Mouse (Mus musculus) ES-E14 (cell line): ENCODE measurements at regions not wholly inside any gene's neighbourhood (a gene's known extent, or its start where the extent isn't known, plus 50 kb on each side); places are given as distances from the start of the nearest gene placed in this dataset.

Experiments used
- DNase-seq: peaks from one replicate; pipeline ENCODE4 v3.0.0-alpha.2; 2013; ENCODE audit warnings: low read depth, low spot score
- H3K27ac ChIP-seq: 2 replicates; pipeline ENCODE4 v1.5.1; 2012; ENCODE audit warnings: low read depth, mild to moderate bottlenecking, low read length, moderate library complexity, mixed read lengths; ENCODE audit not compliant: poor library complexity, insufficient read depth, severe bottlenecking
- H3K36me3 ChIP-seq: 2 replicates; pipeline ENCODE4 v1.6.1; 2012; ENCODE audit warnings: mild to moderate bottlenecking, low read length, moderate library complexity, mixed read lengths; ENCODE audit not compliant: control insufficient read depth, poor library complexity, insufficient read depth, severe bottlenecking
- H3K4me1 ChIP-seq, 2 experiments: fragments of 150-350 bp in 1 of 2; sonication (generic) in 1 of 2; 2 replicates each; pipeline ENCODE4 v1.6.1; 2012; ENCODE audit warnings: low read length in 2 of 2, mild to moderate bottlenecking in 1 of 2, mixed read lengths in 1 of 2; ENCODE audit not compliant: control insufficient read depth in 2 of 2, insufficient read depth in 2 of 2, poor library complexity in 1 of 2
- H3K4me3 ChIP-seq, 2 experiments: fragments of 150-350 bp in 1 of 2; sonication (generic) in 1 of 2; 2 replicates each; pipeline ENCODE4 v1.5.1; 2012; ENCODE audit warnings: low read length in 2 of 2, low read depth in 1 of 2, mild to moderate bottlenecking in 1 of 2, mixed read lengths in 1 of 2; ENCODE audit not compliant: insufficient read depth in 1 of 2, poor library complexity in 1 of 2, severe bottlenecking in 1 of 2
- H3K9ac ChIP-seq: 2 replicates; pipeline ENCODE4 v1.6.1; 2012; ENCODE audit warnings: low read depth, mild to moderate bottlenecking, low read length, mixed read lengths; ENCODE audit not compliant: poor library complexity, insufficient read depth, severe bottlenecking
- H3K9me3 ChIP-seq: fragments of 150-350 bp; sonication (generic); 2 replicates; pipeline ENCODE4 v1.6.1; 2012; ENCODE audit warnings: low read depth, mild to moderate bottlenecking, low read length; ENCODE audit not compliant: control insufficient read depth, insufficient read depth
- CHD2 ChIP-seq: IDR thresholded peaks from 2 replicates; pipeline ENCODE4 v1.6.1; 2014; ENCODE audit warnings: mild to moderate bottlenecking, low read depth, low read length, inconsistent platforms
- HCFC1 ChIP-seq: IDR thresholded peaks from 2 replicates; pipeline ENCODE4 v1.6.1; 2012; ENCODE audit warnings: low read length, inconsistent platforms, borderline replicate concordance; ENCODE audit not compliant: insufficient read depth
- MAFK ChIP-seq: IDR thresholded peaks from 2 replicates; pipeline ENCODE4 v1.6.1; 2014; ENCODE audit warnings: mild to moderate bottlenecking, low read depth, low read length, inconsistent platforms; ENCODE audit not compliant: insufficient read depth
- ZC3H11A ChIP-seq: IDR thresholded peaks from 2 replicates; pipeline ENCODE4 v1.6.1; 2012; ENCODE audit warnings: low read depth, mild to moderate bottlenecking, inconsistent platforms, low read length, borderline replicate concordance
- ZNF384 ChIP-seq: IDR thresholded peaks from 2 replicates; pipeline ENCODE4 v1.6.1; 2012; ENCODE audit warnings: low read depth, low read length, inconsistent platforms
- in situ Hi-C, 2 experiments: fragments of 600-800 bp; cut with MboI; formaldehyde crosslinking; loops; one replicate each; pipeline ENCODE4 v1.15.1; 2025; ENCODE audit warnings: low sequenced_read_pairs in 2 of 2, inconsistent platforms in 1 of 2; ENCODE audit not compliant: unreplicated experiment in 2 of 2

- no peak for DNase-seq
- no peak overlapping the region for H3K27ac ChIP-seq
- H3K9me3 ChIP-seq, result no peaks in the 10 kb centered on the region
- no peaks in the 10 kb centered on the region for H3K4me1 ChIP-seq
- H3K36me3 ChIP-seq, result no peaks in the 10 kb centered on the region
- no peak overlapping the region for H3K9ac ChIP-seq
- no peak overlapping the region for H3K4me3 ChIP-seq
- TF ChIP-seq ZC3H11A (no peak), ZNF384 (no peak), HCFC1 (no peak), MAFK (no peak), CHD2 (no peak)
- in situ Hi-C loops, result loop anchor here in 1 of 2 experiments (25.0 kb wide), 1 partner anchor 395 kb away; no protein-coding TSS in a partner anchor
Measured at GRCm38 (mm10) chr4:9141946-9142683, 903.3 kb upstream of the Car8 start.

DNA sequence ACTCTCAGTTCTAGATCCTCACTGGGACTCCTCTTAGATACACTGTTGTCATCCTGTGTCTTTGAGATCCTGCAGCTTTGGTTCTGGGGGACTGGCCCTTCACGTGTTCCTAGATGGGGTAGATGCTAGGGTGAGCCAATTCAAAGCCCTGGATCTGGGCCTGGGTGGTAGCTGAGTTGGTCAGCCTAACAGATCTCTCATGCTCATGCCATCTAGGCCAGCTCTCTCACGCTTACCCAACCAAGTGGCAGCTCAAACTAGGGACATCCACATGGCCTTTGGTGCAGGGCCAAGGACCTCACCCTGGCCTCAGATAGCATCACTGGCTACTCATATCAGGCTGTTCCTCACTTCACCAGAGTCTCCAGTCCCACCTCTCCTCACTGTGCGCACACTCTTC is 901.9 kb upstream of the Car8 start:
- in situ Hi-C loops, result loop anchor here in 1 of 2 experiments (25.0 kb wide), 1 partner anchor 397 kb away; no protein-coding TSS in a partner anchor
- H3K27ac ChIP-seq, result no peak overlapping the region
- TF ChIP-seq ZC3H11A, result no peak
- no peak for TF ChIP-seq CHD2
- TF ChIP-seq HCFC1, result no peak
- TF ChIP-seq ZNF384, result no peak
- no peak for TF ChIP-seq MAFK

GRCm38 (mm10) chr4:9136657-9137056 is 897.8 kb upstream of the Car8 start:
- no peaks in the 10 kb centered on the region for H3K4me1 ChIP-seq
- no peaks in the 10 kb centered on the region for H3K9me3 ChIP-seq
- H3K36me3 ChIP-seq, result no peaks in the 10 kb centered on the region
- TF ChIP-seq CHD2 (no peak), MAFK (no peak), HCFC1 (no peak), ZNF384 (no peak), ZC3H11A (no peak)
- no peak overlapping the region for H3K4me3 ChIP-seq
- in situ Hi-C loops, result loop anchor here (10.0 to 25.0 kb wide), 2 partner anchors 398 to 401 kb away; no protein-coding TSS in a partner anchor
- H3K27ac ChIP-seq, result no peak overlapping the region
- no peak overlapping the region for H3K9ac ChIP-seq
- DNase-seq, result no peak

More for the DNA sequence above, 901.9 kb upstream of the Car8 start:
- Histone ChIP-seq H3K4me3 (no peak overlapping the region), H3K9me3 (no peaks in the 10 kb centered on the region), H3K4me1 (no peaks in the 10 kb centered on the region), H3K9ac (no peak overlapping the region), H3K36me3 (no peaks in the 10 kb centered on the region)
- no peak for DNase-seq

- no peak overlapping the region for H3K27ac ChIP-seq
Measured at GRCm38 (mm10) chr4:9136188-9136569, 897.3 kb upstream of the Car8 start.

More at GRCm38 (mm10) chr4:9136188-9136569, 897.3 kb upstream of the Car8 start:
- H3K4me3 ChIP-seq, result peak overlapping the region in 1 of 2 experiments; percentile 29; a peak in 1 of 4 replicates
- in situ Hi-C loops, result loop anchor here (10.0 to 25.0 kb wide), 2 partner anchors 399 to 401 kb away; no protein-coding TSS in a partner anchor
- no peaks in the 10 kb centered on the region for H3K36me3 ChIP-seq
- TF ChIP-seq ZC3H11A (no peak), ZNF384 (no peak), MAFK (no peak), CHD2 (no peak), HCFC1 (no peak)
- DNase-seq, result no peak
- H3K4me1 ChIP-seq, result no peaks in the 10 kb centered on the region
- H3K9ac ChIP-seq, result no peak overlapping the region
- no peaks in the 10 kb centered on the region for H3K9me3 ChIP-seq
